Mouse (Mus musculus) frontal cortex, adult 2 months (tissue): ENCODE data around the gene Cfap298. TPM values are rescaled to one million over a fixed set of nuclear protein-coding genes. Genes with fewer than 3 reads are reported as not detected.
A peak's percentile ranks its signal among the peaks of the same experiment; 100 is the strongest.

Experiments used
- DNase-seq, 2 experiments: peaks; one replicate each; pipeline ENCODE4 v3.0.0; 2022; ENCODE audit warnings: low spot score in 1 of 2; ENCODE audit errors: extremely low spot score in 1 of 2
- polyA plus RNA-seq: library from polyadenylated mRNA; depleted of rRNA; stranded (reverse); fragments of >200 nt; gene quantifications from 2 replicates; pipeline ENCODE4 v1.2.3, GENCODE M21; 2012

Cfap298 gene
- polyA plus RNA-seq, 1 experiment, result 40.2 TPM

DNA sequence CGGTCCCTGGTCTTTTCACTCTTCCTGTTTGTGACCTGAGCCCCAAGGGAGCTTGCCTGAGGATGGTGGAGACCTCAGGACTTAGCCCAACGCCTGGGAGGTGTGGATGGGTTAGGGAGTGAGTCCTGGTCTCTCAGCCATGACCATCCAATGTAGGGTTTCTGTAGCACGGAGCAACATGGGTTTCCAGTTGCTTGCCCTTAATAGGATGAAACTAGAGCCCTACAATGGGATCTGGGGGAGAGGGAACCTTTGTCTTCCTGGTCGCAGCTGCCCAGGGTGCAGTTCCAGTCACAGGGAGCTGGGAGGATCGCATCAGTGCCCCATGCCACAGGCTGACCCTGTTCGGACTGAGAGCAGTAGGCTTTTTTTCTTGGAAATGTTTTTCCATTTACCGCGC lies 17.8 kb downstream of the Cfap298 start:
- DNase-seq, result no peak

GRCm38 (mm10) chr16:90916040-90916481 lies 18.9 kb downstream of the Cfap298 start:
- DNase-seq, result no peak

DNA sequence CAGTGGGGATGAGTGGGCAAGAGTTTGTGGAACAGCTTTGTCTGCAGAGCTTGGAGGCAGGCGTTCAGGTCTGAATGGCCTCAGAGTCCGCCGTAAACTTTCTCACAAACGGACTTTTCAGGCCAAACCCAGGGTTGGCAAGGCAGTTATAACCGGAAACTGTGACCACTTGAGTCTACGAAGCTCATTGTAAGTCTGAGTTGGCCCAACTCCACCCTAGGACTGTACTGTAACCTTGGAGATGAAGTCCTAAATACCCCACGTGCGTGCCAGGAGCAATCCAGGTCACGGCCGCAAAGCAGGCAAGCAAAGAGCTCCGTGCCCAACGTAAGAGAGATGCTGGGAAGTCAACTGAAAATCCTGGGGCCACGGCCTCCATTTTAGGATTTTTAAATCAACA lies 23.1 kb downstream of the Cfap298 start:
- no peak for DNase-seq

DNA sequence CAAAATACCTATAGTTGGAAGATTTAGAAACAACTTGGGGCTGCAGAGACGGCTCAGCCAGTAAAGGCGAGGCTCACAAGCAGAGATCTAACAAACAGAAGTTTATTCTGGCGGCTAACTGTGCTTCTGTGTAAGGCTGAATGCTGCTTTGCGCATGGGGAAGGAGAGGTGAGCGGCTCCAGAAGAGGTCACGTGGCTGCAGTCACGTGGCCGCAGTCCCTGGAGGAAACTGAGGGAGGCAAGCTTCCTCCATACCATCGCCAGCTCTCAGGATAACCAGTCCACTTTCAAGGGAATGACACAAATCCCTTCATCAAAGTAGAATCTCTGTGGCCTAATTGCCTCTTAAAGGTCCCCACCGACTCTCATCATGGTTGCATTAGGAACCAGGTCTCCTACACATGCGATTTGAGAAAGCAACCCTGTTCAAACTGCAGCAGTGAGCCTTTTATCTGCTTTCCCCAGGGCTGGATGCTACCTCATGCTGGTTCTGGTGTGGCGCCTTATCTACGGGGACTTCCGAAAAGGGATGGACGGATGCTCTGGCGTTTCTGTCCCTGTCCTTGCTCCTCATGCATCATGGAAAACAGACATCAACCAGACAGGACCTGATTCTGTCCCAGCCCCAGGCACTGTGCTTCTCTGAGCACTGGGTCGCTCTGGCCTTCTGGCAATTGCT lies 23.9 kb downstream of the Cfap298 start:
- DNase-seq, result no peak

GRCm38 (mm10) chr16:90907250-90907649 lies 27.7 kb downstream of the Cfap298 start:
- no peak for DNase-seq

DNA sequence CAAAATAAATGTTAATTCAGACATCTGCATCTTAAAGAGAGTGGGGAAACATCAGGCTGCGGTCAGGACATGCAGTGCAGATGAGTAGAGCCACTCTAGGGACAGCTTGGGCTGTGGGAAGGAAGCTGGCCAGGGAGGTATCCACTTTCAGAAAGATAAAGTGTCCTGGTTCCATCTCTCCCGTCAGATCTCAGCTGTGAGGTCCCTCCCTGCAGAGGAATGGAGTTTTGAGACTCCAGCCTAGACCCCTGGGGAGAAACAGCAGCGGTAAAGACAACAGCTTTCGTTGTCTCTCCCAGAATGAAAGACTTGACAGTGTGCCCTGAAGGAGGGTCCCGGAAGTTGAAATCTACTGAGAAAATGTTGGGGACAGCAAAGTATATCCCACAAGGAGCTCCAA lies 31.6 kb downstream of the Cfap298 start:
- DNase-seq, result no peak

- no peak for DNase-seq
Measured at GRCm38 (mm10) chr16:90901364-90901763, 33.5 kb downstream of the Cfap298 start.

DNA sequence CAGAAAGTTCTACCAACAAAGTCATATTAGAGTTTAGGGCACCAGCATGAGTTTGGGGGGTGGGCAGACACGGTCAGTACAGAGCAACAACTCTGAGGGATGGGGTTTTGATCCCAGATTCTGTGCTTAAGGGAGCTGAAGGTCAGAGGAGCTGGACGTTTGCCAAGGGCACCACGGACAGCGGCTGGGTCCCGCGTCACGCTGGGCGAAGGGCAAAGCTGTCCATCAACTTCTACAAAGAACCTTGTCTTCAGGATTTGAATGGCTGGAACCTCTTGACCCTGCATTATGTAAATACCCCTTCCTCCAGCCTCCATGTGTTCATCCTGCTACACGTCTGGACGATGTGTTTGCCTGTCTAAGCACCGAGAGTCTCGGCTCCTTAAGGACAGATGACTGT lies 35.4 kb downstream of the Cfap298 start:
- DNase-seq, result no peak

DNA sequence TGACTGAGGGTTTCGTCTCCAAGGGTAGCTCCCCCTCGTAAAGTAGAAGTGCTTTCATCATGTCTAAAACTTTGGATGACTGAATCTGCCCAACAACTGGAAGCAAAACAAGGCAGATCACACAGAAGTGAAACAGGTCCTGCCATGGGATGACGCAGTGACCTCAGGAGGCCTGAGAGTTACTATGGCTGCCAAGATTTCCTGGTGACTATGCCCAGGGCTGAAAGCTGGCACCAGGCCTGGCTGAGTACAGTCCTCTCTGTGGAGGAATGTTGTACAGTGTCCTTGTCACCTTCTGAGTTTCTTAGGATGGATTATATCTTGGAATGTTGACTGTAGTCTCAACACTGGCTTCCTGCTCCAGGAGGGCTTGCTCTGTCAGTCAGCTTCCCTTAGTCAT lies 37.3 kb downstream of the Cfap298 start:
- DNase-seq, result no peak

DNA sequence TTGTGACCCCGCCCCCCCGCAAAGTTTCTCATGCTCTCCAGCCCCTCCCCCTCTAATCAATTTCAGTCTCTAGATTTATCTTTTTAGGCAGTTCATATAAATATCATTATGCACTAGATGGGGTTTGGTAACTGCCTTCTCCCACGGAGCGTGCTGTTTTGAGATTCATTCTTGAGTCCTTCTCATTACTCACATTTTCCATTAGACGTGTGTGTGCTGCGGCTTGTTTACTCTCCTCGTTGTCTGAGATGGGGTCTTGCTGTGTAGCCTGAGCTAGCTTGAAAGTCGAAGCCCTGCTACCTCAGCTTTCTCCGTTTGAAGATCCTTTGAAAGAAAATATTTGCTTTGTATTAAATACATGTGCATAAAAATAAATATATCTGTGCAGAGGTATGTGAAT lies 41.1 kb downstream of the Cfap298 start:
- DNase-seq, result no peak

GRCm38 (mm10) chr16:90893019-90893418 lies 41.9 kb downstream of the Cfap298 start:
- DNase-seq, result no peak

GRCm38 (mm10) chr16:90892081-90892480 lies 42.8 kb downstream of the Cfap298 start:
- no peak for DNase-seq

- no peak for DNase-seq
Measured at GRCm38 (mm10) chr16:90891601-90892000, 43.3 kb downstream of the Cfap298 start.

DNA sequence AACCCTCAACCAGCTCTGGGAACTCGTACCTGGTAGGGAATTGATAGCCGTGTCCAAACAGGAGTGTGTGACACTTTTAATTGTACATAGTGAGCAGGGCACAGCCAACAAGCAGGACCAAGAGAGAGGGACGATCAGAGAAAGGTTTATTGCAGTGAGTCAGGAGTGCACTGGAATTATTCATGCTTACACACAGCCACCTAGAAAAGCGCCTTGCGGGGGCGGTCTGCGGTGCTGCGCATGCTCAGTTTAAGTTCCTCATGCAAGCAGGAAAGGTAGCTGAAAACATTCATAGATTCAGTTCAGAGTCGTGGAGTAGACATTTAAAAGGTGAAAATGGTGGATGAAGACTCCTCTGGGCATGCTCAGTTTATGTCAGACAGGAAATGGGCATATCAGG lies 44.2 kb downstream of the Cfap298 start:
- DNase-seq, result peak in 1 of 2 experiments; percentile 27

GRCm38 (mm10) chr16:90885781-90886565 lies 48.9 kb downstream of the Cfap298 start:
- DNase-seq, result peak in 1 of 2 experiments; percentile 19

GRCm38 (mm10) chr16:90885351-90885750 lies 49.6 kb downstream of the Cfap298 start:
- DNase-seq, result no peak

- no peak for DNase-seq
Measured at GRCm38 (mm10) chr16:90882501-90882977, 52.4 kb downstream of the Cfap298 start.

DNA sequence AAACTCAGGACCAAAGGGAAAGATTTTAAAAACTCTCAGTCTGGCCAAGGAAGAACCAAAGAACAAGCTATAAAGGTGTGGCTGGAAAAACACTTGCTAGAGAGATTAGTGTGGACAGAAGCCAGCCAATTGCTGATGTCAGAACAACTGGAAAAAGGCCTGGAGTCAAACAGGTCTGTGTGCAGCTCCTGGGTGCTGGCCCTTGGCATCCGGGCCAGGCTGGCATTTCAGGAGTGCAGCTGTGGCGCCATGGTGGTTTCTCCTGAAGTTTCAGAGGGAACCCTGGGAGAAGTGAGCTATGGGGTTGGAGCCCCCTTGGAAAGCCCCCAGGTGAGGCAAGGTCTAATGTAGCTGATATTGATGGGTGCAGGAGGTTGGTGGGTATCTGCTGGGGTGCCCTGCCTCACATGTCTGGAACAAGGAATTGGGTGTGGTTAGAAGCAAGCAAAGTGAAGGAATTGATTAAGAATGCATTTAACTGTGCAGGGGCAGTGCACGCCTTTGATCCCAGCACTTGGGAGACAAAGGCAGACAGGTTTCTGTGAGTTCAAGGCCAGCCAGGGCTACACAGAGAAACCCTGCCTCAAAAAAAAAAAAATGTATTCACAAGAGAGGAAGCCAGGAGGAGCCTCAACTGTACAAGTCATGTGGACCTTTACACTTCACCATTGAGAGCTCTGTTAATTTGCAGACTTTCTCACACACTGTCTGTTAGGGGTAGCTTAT lies 56.6 kb downstream of the Cfap298 start:
- DNase-seq, result no peak
